Mouse (Mus musculus): ENCODE results near the gene Kdm6b.

Kdm6b gene

GRCm38 (mm10) chr11:69389531-69390399 is 23.7 kb downstream of the Kdm6b start:
- DNase-seq (ENCODE audit: low spot score in 2 of 2): no peak

GRCm38 (mm10) chr11:69388680-69389079 is 24.8 kb downstream of the Kdm6b start:
- DNase-seq (ENCODE audit: low spot score in 2 of 2): no peak

- no peak for DNase-seq (ENCODE audit: low spot score in 2 of 2)
Observed at GRCm38 (mm10) chr11:69386758-69387157, 26.7 kb downstream of the Kdm6b start.

GRCm38 (mm10) chr11:69384979-69385378 is 28.5 kb downstream of the Kdm6b start:
- no peak for DNase-seq (ENCODE audit: low spot score in 2 of 2)

GRCm38 (mm10) chr11:69382478-69383105 is 30.9 kb downstream of the Kdm6b start:
- no peak for DNase-seq (ENCODE audit: low spot score in 2 of 2)

- no peak for DNase-seq (ENCODE audit: low spot score in 2 of 2)
Observed at GRCm38 (mm10) chr11:69381356-69381755, 32.1 kb downstream of the Kdm6b start.

GRCm38 (mm10) chr11:69379600-69379999 is 33.9 kb downstream of the Kdm6b start:
- DNase-seq (ENCODE audit: low spot score in 2 of 2): no peak

GRCm38 (mm10) chr11:69377766-69378165 is 35.7 kb downstream of the Kdm6b start:
- DNase-seq (ENCODE audit: low spot score in 2 of 2): no peak

- DNase-seq (ENCODE audit: low spot score in 2 of 2): no peak
Observed at GRCm38 (mm10) chr11:69375646-69376045, 37.8 kb downstream of the Kdm6b start.

GRCm38 (mm10) chr11:69373223-69373965 is 40.1 kb downstream of the Kdm6b start:
- DNase-seq (ENCODE audit: low spot score in 2 of 2): no peak

GRCm38 (mm10) chr11:69372780-69373170 is 40.7 kb downstream of the Kdm6b start:
- no peak for DNase-seq (ENCODE audit: low spot score in 2 of 2)

GRCm38 (mm10) chr11:69372056-69372779 is 41.3 kb downstream of the Kdm6b start:
- DNase-seq (ENCODE audit: low spot score in 2 of 2): peak; percentile 52 to 65

- no peak for DNase-seq (ENCODE audit: low spot score in 2 of 2)
Observed at GRCm38 (mm10) chr11:69371601-69372000, 41.9 kb downstream of the Kdm6b start.

GRCm38 (mm10) chr11:69370817-69371215 is 42.7 kb downstream of the Kdm6b start:
- no peak for DNase-seq (ENCODE audit: low spot score in 2 of 2)

- DNase-seq (ENCODE audit: low spot score in 2 of 2): no peak
Observed at GRCm38 (mm10) chr11:69369990-69370816, 43.3 kb downstream of the Kdm6b start.

GRCm38 (mm10) chr11:69369215-69369989 is 44.1 kb downstream of the Kdm6b start, which contains the start of gene Chd3:
Gene Chd3 (minus strand): TSS chr11:69369406.
- no peak for DNase-seq (ENCODE audit: low spot score in 2 of 2)

GRCm38 (mm10) chr11:69368356-69369214 is 44.9 kb downstream of the Kdm6b start:
- no peak for DNase-seq (ENCODE audit: low spot score in 2 of 2)

GRCm38 (mm10) chr11:69367616-69368355 is 45.7 kb downstream of the Kdm6b start:
- DNase-seq (ENCODE audit: low spot score in 2 of 2): no peak
